Mouse (Mus musculus) liver, adult 2 months (tissue): ENCODE data around the gene Col26a1.

Experiments used
- CTCF ChIP-seq: fragments of 200-500 bp; IDR thresholded peaks from 2 replicates; pipeline ENCODE4 v1.5.1; 2011; ENCODE audit warnings: low read depth, low read length, control low read depth
- POLR2A ChIP-seq: fragments of 200-500 bp; IDR thresholded peaks from 2 replicates; pipeline ENCODE4 v1.6.1; 2011; ENCODE audit warnings: low read length, control low read depth; ENCODE audit not compliant: insufficient read depth; ENCODE audit errors: extremely low read depth

GRCm38 (mm10) chr5:136760345-136760744 lies 122.7 kb downstream of the Col26a1 start:
- TF ChIP-seq POLR2A, result no peak
- no peak for TF ChIP-seq CTCF
